Mouse (Mus musculus) embryonic fibroblast, embryonic 13.5 days (primary cell): ENCODE data around the gene Tmem14a. TPM values are rescaled to one million over a fixed set of nuclear protein-coding genes. Genes with fewer than 3 reads are reported as not detected.

Experiments
- H3K27ac ChIP-seq: 2 replicates; pipeline ENCODE4 v1.5.1; 2012; ENCODE audit warnings: low read length, control low read depth, inconsistent platforms; ENCODE audit not compliant: insufficient read depth
- H3K4me1 ChIP-seq: 2 replicates; pipeline ENCODE4 v1.6.1; 2011; ENCODE audit warnings: low read length; ENCODE audit not compliant: control insufficient read depth, insufficient read depth
- H3K4me3 ChIP-seq: 2 replicates; pipeline ENCODE4 v1.5.1; 2011; ENCODE audit warnings: mild to moderate bottlenecking, control low read depth, low read length; ENCODE audit not compliant: insufficient read depth
- CTCF ChIP-seq: IDR thresholded peaks from 2 replicates; pipeline ENCODE4 v1.5.1; 2011; ENCODE audit warnings: mild to moderate bottlenecking, control low read depth, low read length, moderate library complexity, borderline replicate concordance; ENCODE audit not compliant: insufficient read depth
- POLR2A ChIP-seq: IDR thresholded peaks from 2 replicates; pipeline ENCODE4 v1.6.1; 2011; ENCODE audit warnings: low read depth, mild to moderate bottlenecking, control low read depth, low read length, moderate library complexity
- polyA plus RNA-seq: library from polyadenylated mRNA; stranded (reverse); fragments of >200 nt; gene quantifications from 2 replicates; pipeline ENCODE4 v1.2.4, GENCODE M21; 2011; ENCODE audit warnings: low read depth; ENCODE audit not compliant: missing spikeins, insufficient read length

Tmem14a gene
- polyA plus RNA-seq, 1 experiment, result 8.6 TPM

- no peaks in the 10 kb centered on the region for H3K4me1 ChIP-seq
- no peak overlapping the region for H3K4me3 ChIP-seq
- TF ChIP-seq CTCF (no peak), POLR2A (no peak)
- H3K27ac ChIP-seq, result no peak overlapping the region
Observed at GRCm38 (mm10) chr1:21235359-21235758, 17.0 kb downstream of the Tmem14a start.

GRCm38 (mm10) chr1:21239911-21240898, 21.8 kb downstream of the Tmem14a start, which contains the start of gene Gsta3:
Gsta3 (plus strand) TSS chr1:21240589.
- H3K4me3 ChIP-seq, result no peak within 1 kb of the TSS

GRCm38 (mm10) chr1:21241096-21241495, 22.7 kb downstream of the Tmem14a start:
- H3K27ac ChIP-seq, result no peak overlapping the region
- TF ChIP-seq POLR2A, result no peak
- H3K4me3 ChIP-seq, result no peak overlapping the region
- no peaks in the 10 kb centered on the region for H3K4me1 ChIP-seq

More at GRCm38 (mm10) chr1:21239911-21240898, 21.8 kb downstream of the Tmem14a start, which contains the start of gene Gsta3:
- Histone ChIP-seq H3K4me1 (no peaks in the 10 kb centered on the region), H3K27ac (no peak within 1 kb of the TSS)
- TF ChIP-seq POLR2A (no peak), CTCF (no peak)

GRCm38 (mm10) chr1:21244290-21244960, 26.1 kb downstream of the Tmem14a start:
- no peaks in the 10 kb centered on the region for H3K4me1 ChIP-seq
- no peak overlapping the region for H3K4me3 ChIP-seq
- H3K27ac ChIP-seq, result no peak overlapping the region
- TF ChIP-seq POLR2A (no peak), CTCF (no peak)

DNA sequence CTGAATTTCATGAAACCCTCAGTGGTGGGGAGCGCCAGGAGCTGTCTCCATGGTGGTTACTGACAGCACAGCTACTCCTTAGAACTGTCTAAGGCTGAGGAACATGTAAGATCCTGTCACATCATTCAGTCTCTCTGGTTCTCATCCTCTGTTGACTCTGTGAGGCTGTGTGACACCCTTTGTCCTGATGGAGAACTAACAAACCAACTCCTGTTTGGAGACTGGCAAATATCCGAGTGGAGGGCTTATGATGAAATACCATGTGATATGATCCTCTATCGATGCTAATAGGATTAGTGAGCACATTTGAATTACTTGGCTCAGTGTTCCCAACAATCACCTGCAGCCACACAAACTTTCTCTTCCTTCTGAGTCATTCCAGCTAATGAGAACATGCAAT, 27.8 kb downstream of the Tmem14a start:
- no peak for TF ChIP-seq CTCF
- Histone ChIP-seq H3K4me3 (no peak overlapping the region), H3K27ac (no peak overlapping the region), H3K4me1 (no peaks in the 10 kb centered on the region)

DNA sequence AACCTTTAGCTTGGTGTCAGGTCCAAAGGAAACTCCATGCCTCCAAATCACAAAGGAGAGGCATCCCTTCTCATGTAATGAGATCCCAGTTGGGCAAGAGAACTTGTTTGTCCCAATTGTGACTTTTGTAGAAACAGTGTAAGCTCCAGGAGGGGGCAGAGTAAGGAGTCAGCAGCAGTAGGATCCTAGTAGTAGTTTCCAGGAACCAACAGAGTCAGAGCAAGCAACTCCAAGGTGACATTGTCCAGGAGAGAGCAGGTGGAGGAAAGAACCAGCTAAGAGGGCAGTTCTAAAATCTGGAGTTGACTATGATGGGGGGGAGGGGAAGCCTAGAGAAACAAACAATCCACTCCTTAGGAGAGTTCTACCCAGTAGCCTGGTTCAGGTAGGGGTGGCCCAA, 29.5 kb downstream of the Tmem14a start:
- H3K4me1 ChIP-seq, result no peaks in the 10 kb centered on the region

GRCm38 (mm10) chr1:21248560-21249390, 30.4 kb downstream of the Tmem14a start:
- no peak overlapping the region for H3K27ac ChIP-seq
- no peak overlapping the region for H3K4me3 ChIP-seq
- no peak for TF ChIP-seq POLR2A
- no peak for TF ChIP-seq CTCF
- no peaks in the 10 kb centered on the region for H3K4me1 ChIP-seq

More for the DNA sequence above, 29.5 kb downstream of the Tmem14a start:
- Histone ChIP-seq H3K27ac (no peak overlapping the region), H3K4me3 (no peak overlapping the region)
- TF ChIP-seq CTCF, result no peak

- Histone ChIP-seq H3K27ac (no peak overlapping the region), H3K4me3 (no peak overlapping the region), H3K4me1 (no peaks in the 10 kb centered on the region)
- no peak for TF ChIP-seq POLR2A
- no peak for TF ChIP-seq CTCF
Observed at GRCm38 (mm10) chr1:21251661-21252060, 33.3 kb downstream of the Tmem14a start.

DNA sequence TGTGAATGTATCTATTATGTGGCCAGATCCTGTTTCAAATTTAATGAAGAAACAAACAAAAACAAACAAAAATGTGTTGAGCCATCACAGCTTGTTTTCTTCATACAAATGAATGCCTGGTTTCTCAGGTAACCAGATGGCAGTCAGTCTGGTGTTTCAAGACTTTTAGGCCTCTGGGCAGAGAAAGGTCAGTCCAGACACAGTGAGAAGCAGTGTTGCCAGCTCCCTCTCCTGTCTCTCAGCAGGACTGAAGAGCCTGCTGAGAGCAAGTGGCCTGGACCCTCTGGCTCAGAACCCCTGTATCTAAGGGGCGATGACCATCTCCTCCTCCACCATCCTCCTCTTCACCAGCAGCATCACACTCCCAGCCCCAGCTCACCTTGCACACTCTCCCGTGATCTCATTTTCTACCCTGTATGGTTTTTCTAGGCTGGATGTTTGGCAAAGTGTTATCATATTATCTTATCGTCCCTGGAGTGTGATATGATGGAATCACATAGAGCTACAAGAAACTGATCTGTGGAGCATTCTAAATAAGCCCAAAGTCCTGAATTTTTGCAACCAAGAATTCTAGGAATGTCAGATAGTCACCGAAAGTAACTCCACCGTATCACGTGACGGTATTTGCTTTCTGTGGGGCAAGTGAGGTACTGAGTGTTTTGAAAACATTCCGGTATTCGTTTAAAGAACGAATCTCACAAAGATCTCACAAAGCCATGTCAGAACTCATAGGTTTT, 34.4 kb downstream of the Tmem14a start:
- Histone ChIP-seq H3K4me3 (no peak overlapping the region), H3K4me1 (no peaks in the 10 kb centered on the region), H3K27ac (no peak overlapping the region)
- TF ChIP-seq CTCF (no peak), POLR2A (no peak)
